Mouse (Mus musculus) heart, embryonic 14.5 days (tissue): Measurements from ENCODE around the gene Wdr6. TPM values are rescaled to one million over a fixed set of nuclear protein-coding genes. Genes with fewer than 3 reads are reported as not detected.

ENCODE experiments used
- ATAC-seq: fragments of 200-750 bp; cut with Nextera tagmentation; 2 replicates; pipeline ENCODE4 v1.8.0; 2017; ENCODE audit warnings: low read depth, moderate TSS enrichment; ENCODE audit not compliant: insufficient number of reproducible peaks, insufficient read depth, low FRiP score
- H3K27ac ChIP-seq, 2 experiments: fragments of 200-500 bp in 1 of 2; fragments of 300-500 bp in 1 of 2; sonication (generic) in 1 of 2; replicated peaks in 1 of 2; 2 replicates each; pipeline ENCODE4 v1.5.1; 2012 to 2014; ENCODE audit warnings: low read depth in 2 of 2, low read length in 2 of 2, control low read depth in 1 of 2, mild to moderate bottlenecking in 1 of 2, mixed read lengths in 1 of 2; ENCODE audit not compliant: control insufficient read depth in 1 of 2, insufficient read depth in 1 of 2
- H3K27me3 ChIP-seq: fragments of 300-500 bp; sonication (generic); 2 replicates; pipeline ENCODE4 v1.6.1; 2014; ENCODE audit warnings: mild to moderate bottlenecking, low read length, control low read depth; ENCODE audit not compliant: control insufficient read depth, insufficient read depth
- H3K36me3 ChIP-seq: fragments of 300-500 bp; sonication (generic); 2 replicates; pipeline ENCODE4 v1.6.1; 2014; ENCODE audit warnings: mild to moderate bottlenecking, control low read depth, low read length, mixed read lengths; ENCODE audit not compliant: control insufficient read depth, insufficient read depth
- H3K4me1 ChIP-seq, 2 experiments: fragments of 200-500 bp in 1 of 2; fragments of 300-500 bp in 1 of 2; sonication (generic) in 1 of 2; 2 replicates each; pipeline ENCODE4 v1.6.1; 2012 to 2014; ENCODE audit warnings: low read length in 2 of 2, control low read depth in 1 of 2, mixed read lengths in 1 of 2; ENCODE audit not compliant: control insufficient read depth in 2 of 2, insufficient read depth in 2 of 2
- H3K4me2 ChIP-seq: fragments of 300-500 bp; sonication (generic); 2 replicates; pipeline ENCODE4 v1.6.1; 2014; ENCODE audit warnings: mild to moderate bottlenecking, low read length
- H3K4me3 ChIP-seq, 2 experiments: fragments of 200-500 bp in 1 of 2; fragments of 300-500 bp in 1 of 2; sonication (generic) in 1 of 2; 2 replicates each; pipeline ENCODE4 v1.5.1; 2012 to 2014; ENCODE audit warnings: low read length in 2 of 2, mild to moderate bottlenecking in 2 of 2, control low read depth in 1 of 2, low read depth in 1 of 2, moderate library complexity in 1 of 2; ENCODE audit not compliant: control insufficient read depth in 1 of 2, insufficient read depth in 1 of 2
- H3K9ac ChIP-seq: fragments of 300-500 bp; sonication (generic); 2 replicates; pipeline ENCODE4 v1.6.1; 2014; ENCODE audit warnings: mild to moderate bottlenecking, low read length
- H3K9me3 ChIP-seq: fragments of 300-500 bp; sonication (generic); 2 replicates; pipeline ENCODE4 v1.6.1; 2016; ENCODE audit warnings: low read length, control low read depth; ENCODE audit not compliant: control insufficient read depth
- whole genome bisulfite sequencing: fragments of 180-500 bp; shearing (Covaris S2); extraction: QIAGEN DNeasy Blood & Tissue Kit; methylation state at CpG from one replicate; pipeline ENCODE4 v1.1.7; 2014; 5-methylcytosine and 5-hydroxymethylcytosine counted together
- polyA plus RNA-seq: library from polyadenylated mRNA; unstranded; fragments of >200 nt; fragmentation: Nextera tagmentation; extraction: Ambion mirVana; gene quantifications from 2 replicates; pipeline ENCODE4 v1.2.1, GENCODE M21; 2014

Wdr6 gene
- polyA plus RNA-seq, 1 experiment from 2014 or later, result 46.9 TPM

DNA sequence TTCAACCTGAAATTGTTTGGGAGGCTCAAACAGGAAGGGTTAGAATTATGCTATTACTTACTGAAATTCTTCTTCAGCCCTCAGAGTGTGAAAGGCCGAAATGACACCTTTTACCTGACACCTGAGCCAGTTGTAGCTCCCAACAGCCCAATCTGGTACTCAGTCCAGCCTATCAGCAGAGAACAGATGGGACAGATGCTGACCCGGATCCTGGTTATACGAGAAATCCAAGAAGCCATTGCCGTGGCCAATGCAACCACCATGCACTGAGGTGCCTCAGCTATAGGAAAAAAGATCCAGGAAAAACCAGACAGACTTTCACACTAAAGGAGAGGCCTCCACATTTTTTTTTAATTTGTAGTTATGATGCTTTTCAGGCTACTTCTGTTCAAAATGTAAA, 19.4 kb downstream of the Wdr6 start:
- Histone ChIP-seq H3K36me3 (peaks cover 82% of the 10 kb centered on the region), H3K9ac (no peak overlapping the region), H3K27ac (no peak overlapping the region), H3K9me3 (no peaks in the 10 kb centered on the region), H3K27me3 (no peaks in the 10 kb centered on the region), H3K4me3 (no peak overlapping the region), H3K4me2 (no peak overlapping the region), H3K4me1 (peaks cover 5 to 12% of the 10 kb centered on the region in 2 experiments)
- WGBS, result 79% methylated on average over 4 of the region's 4 CpGs
- no peak for ATAC-seq

DNA sequence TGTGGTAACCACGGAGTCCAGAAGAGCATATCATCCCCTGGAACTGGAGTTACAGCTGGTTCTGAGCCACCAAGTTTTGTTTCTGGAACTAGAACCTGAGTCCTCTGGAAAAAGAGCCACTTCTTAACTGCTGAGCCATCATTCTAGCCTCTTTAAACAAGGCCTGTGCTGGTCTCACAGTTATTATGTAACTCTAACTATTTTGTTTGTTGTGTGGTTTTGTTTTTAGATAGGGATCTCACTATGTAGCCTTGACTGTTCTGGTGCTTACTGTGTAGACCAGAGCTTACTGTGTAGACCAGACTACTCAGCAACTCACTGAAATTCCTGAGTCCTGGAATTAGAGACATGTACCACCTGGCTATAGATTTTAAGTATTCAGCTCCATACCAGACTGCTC, 31.7 kb downstream of the Wdr6 start:
- Histone ChIP-seq H3K9me3 (no peaks in the 10 kb centered on the region), H3K4me1 (no peaks in the 10 kb centered on the region)
- WGBS, result 94% methylated on average over 1 of the region's 1 CpGs

DNA sequence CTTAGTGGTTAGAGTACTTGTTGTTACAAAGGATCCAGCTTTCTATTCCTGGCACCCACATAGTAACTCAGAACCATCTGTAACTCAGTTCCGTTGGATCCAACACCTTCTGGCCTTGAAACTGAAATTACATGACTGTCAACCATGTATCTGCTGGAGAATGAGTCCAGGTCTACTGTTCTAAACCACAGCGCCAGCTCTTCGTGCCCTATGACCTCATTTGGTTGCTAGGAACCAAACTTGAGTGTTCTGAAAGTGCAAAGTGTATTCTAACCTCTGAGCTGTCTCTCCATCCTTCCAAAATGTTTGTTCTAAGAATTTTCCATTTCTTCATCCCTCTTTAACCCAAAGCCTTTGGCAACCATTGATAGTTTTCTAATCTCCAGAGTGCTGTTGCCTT, 32.6 kb downstream of the Wdr6 start:
- H3K27ac ChIP-seq, result no peak overlapping the region
- no peak overlapping the region for H3K4me3 ChIP-seq
- no peak for ATAC-seq
- H3K9me3 ChIP-seq, result no peaks in the 10 kb centered on the region
- 91% methylated on average over 3 of the region's 3 CpGs for WGBS
- no peak overlapping the region for H3K9ac ChIP-seq
- no peak overlapping the region for H3K4me2 ChIP-seq
- H3K27me3 ChIP-seq, result no peaks in the 10 kb centered on the region
- H3K36me3 ChIP-seq, result peaks cover 96% of the 10 kb centered on the region
- H3K4me1 ChIP-seq, result no peaks in the 10 kb centered on the region

More for the DNA sequence above, 31.7 kb downstream of the Wdr6 start:
- Histone ChIP-seq H3K9ac (no peak overlapping the region), H3K4me2 (no peak overlapping the region), H3K4me3 (no peak overlapping the region), H3K36me3 (peaks cover 92% of the 10 kb centered on the region), H3K27ac (no peak overlapping the region), H3K27me3 (no peaks in the 10 kb centered on the region)
- no peak for ATAC-seq

DNA sequence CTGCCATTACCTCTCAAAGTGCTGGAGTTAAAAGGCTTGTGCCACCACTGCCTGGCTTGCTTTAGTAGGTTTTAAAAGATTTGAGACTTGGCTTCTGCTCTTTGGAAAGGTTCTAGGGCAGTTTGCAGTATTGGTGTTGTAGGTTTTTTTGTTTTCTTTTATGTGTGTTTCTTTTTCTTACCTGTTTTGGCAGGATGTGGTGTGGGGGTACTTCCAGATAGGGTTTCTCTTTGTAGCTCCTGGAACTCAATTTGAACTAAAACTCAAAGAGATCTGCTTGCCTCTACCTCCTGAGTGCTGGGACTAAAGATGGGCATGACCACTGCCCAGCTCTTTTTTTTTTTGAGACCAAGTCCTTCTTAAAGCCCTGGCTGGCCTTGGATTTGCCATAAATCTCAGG, 37.7 kb downstream of the Wdr6 start:
- no peak for ATAC-seq
- Histone ChIP-seq H3K36me3 (peaks cover 95% of the 10 kb centered on the region), H3K27ac (no peak overlapping the region)

DNA sequence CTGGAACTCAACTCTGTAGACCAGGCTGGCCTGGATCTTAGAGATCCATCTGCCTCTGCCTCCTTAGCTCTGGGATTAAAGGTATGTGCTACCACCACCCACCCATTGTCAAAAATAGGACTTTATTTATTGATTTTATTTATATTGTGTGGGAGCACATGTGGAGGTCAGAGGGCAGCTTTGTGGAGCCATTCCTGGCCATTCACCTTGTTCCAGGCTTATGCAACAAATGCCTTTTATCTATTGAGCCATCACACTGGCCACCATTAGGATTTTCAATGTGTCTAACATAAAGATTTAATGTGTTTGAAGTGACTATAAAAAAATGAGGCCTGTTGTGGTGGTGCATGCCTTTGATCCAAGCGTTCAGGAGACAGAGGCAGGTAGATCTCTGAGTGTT, 47.0 kb downstream of the Wdr6 start:
- Histone ChIP-seq H3K4me2 (no peak overlapping the region), H3K27ac (no peak overlapping the region), H3K4me3 (no peak overlapping the region), H3K36me3 (peaks cover 89% of the 10 kb centered on the region), H3K4me1 (no peaks in the 10 kb centered on the region), H3K9ac (no peak overlapping the region), H3K27me3 (no peaks in the 10 kb centered on the region), H3K9me3 (no peaks in the 10 kb centered on the region)
- ATAC-seq, result no peak
- 92% methylated on average over 1 of the region's 1 CpGs for WGBS

More for the DNA sequence above, 37.7 kb downstream of the Wdr6 start:
- Histone ChIP-seq H3K9ac (no peak overlapping the region), H3K4me3 (no peak overlapping the region), H3K27me3 (no peaks in the 10 kb centered on the region), H3K9me3 (no peaks in the 10 kb centered on the region), H3K4me1 (no peaks in the 10 kb centered on the region), H3K4me2 (no peak overlapping the region)

DNA sequence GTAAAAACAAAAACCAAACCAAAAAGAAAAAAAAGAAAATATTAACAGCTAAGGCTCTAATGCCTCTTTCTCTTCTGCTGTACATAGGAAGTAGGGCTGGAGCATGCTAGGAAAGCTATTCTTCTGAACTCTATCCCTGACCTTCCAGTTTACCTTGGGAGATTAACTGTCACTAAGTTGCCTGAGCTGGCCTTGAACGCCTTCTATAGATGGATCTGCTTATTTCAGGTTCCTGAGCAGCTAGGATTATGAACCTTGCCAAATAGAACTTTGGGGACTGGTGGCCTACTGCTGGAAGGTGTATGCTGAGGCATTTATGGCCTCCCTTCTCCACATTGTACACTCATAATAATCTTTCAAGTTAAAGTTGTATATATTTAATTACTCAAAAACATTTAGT, 47.6 kb downstream of the Wdr6 start:
- no peak for ATAC-seq

DNA sequence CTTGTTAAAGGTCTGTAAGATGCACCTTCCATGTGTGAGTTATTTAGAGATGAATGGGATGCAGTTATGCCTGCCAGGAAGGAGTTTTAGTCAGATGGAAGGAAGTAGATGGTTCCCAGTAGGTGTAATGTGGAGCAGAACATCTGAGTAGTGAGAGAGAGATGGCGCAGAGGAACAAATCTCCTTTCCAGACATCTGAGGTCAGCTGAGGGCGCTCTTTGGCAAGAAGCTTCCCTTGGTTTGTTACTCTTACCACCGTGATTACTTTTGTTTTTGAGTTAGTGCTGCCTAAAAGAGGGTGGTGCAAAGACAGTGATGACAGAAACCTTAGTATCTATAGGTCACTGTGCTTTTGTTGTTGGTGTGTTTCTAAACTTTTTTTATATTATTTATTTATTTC, 53.1 kb downstream of the Wdr6 start:
- Histone ChIP-seq H3K9ac (no peak overlapping the region), H3K4me2 (no peak overlapping the region), H3K27ac (no peak overlapping the region), H3K27me3 (no peaks in the 10 kb centered on the region), H3K4me1 (peaks cover 0 to 8% of the 10 kb centered on the region in 2 experiments; a peak in 2 of 4 replicates), H3K9me3 (no peaks in the 10 kb centered on the region), H3K36me3 (peaks cover 28% of the 10 kb centered on the region), H3K4me3 (no peak overlapping the region)
- ATAC-seq, result no peak
- 81% methylated on average over 3 of the region's 3 CpGs for WGBS

More for the DNA sequence above, 47.6 kb downstream of the Wdr6 start:
- no peaks in the 10 kb centered on the region for H3K27me3 ChIP-seq
- H3K4me3 ChIP-seq, result no peak overlapping the region
- no peaks in the 10 kb centered on the region for H3K4me1 ChIP-seq
- peaks cover 84% of the 10 kb centered on the region for H3K36me3 ChIP-seq
- no peak overlapping the region for H3K4me2 ChIP-seq
- H3K9ac ChIP-seq, result no peak overlapping the region
- WGBS, result 76% methylated on average over 1 of the region's 1 CpGs
- no peak overlapping the region for H3K27ac ChIP-seq
- H3K9me3 ChIP-seq, result no peaks in the 10 kb centered on the region

DNA sequence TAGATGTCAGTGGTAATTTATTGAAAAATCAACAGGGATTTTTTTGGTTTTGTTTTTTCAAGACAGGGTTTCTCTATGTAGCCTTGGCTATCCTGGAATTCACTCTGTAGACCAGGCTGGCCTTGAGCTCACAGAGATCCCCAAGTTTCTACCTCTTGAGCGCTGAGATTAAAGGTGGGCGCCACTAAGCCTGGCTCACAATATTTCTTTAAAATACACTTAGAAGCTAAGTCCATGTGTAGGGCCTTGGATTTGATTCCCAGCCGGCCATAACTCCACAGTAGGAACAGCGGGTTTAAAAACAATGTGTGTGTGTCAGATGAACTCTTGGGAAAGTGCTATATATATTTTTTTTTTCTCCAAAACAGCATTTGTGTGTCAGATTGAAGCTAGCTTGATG, 55.2 kb downstream of the Wdr6 start:
- H3K27ac ChIP-seq, result no peak overlapping the region
- no peak for ATAC-seq

More for the DNA sequence above, 55.2 kb downstream of the Wdr6 start:
- no peak overlapping the region for H3K9ac ChIP-seq
- peaks cover 13% of the 10 kb centered on the region for H3K36me3 ChIP-seq
- peaks cover 0 to 18% of the 10 kb centered on the region in 2 experiments; a peak in 2 of 4 replicates for H3K4me1 ChIP-seq
- no peaks in the 10 kb centered on the region for H3K9me3 ChIP-seq
- no peak overlapping the region for H3K4me3 ChIP-seq
- WGBS, result 93% methylated on average over 4 of the region's 4 CpGs
- no peak overlapping the region for H3K4me2 ChIP-seq
- H3K27me3 ChIP-seq, result no peaks in the 10 kb centered on the region
